Mouse (Mus musculus): Measurements from ENCODE around the gene Mbnl3.

DNA sequence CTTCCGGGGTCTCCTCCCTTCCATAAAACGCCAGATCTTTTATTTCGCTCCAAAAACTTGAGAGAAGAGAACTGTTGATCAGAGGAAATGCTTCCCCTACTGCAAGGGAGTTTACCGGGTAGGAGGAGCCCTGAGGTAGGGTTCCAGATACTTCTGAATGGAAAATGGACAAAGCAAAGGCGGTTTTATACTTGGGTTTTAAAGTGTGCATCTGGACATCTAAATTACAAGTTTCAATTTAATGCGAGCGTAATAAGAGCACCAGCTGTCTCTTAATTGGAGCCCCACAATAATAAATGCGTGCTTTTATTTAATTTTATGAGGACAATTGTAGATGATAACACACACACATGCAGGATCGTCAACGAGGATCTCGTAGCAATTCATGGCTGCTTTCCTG, at the start of gene Mbnl3:
- TF ChIP-seq POLR2A (IDR thresholded peaks at IDR 0.05; ENCODE audit: borderline replicate concordance, extremely low read depth, insufficient read depth, insufficient read length, poor library complexity, severe bottlenecking) (no peak), CTCF (IDR thresholded peaks at IDR 0.05; ENCODE audit: borderline replicate concordance, extremely low read depth, insufficient read depth, insufficient read length) (no peak)

All from brain, embryonic 14.5 days (tissue).